Mouse (Mus musculus): ENCODE measurements around the gene Clec12a. TPM values are rescaled to one million over a fixed set of nuclear protein-coding genes. Genes with fewer than 3 reads are reported as not detected.
A peak's percentile ranks its signal among the peaks of the same experiment; 100 is the strongest.
"Not testable (repeated sequence)": the region's sequence is repeated elsewhere in the genome, so short reads cannot be mapped to it uniquely, and the experiment has no call there.

Clec12a gene
- total RNA-seq (2021), result not detected

DNA sequence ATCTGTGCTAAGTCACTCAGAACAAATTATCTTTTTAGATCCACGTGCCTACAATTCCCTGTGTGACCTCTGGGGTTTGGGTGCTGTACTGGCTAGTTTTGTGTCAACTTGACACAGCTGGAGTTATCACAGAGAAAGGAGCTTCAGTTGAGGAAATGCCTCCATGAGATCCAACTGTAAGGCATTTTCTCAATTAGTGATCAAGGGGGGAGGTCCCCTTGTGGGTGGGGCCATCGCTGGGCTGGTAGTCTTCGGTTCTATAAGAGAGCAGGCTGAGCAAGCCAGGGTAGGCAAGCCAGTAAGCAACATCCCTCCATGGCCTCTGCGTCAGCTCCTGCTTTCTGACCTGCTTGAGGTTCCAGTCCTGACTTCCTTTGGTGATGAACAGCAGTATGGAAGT, at the start of gene Clec12a:
TSS of gene Clec12a (plus strand) at position 301 of the 400 bp plus-strand sequence.
- DNase-seq (ENCODE audit: extremely low spot score in 1 of 2, low spot score in 1 of 2), result not testable (repeated sequence)

DNA sequence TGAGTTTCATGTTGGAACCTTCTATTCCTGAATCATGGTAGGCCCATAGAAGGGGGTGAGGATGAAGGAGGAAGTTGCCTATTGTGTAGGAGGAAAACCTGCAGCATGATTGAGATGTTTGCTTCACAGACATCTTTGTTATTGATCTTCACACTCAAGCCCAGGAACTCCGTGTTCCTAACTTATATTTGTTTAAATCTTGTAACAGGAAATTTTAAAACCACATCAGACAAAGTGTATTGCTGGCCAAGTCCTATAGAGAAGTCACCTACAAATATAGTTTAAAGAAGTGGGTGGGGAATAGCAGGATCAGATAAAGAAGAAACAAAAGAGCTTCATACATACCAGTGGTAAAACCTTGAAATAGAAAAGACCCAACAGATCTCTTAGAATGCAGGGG, 38.3 kb upstream of the Clec12a start:
- no peak for DNase-seq (ENCODE audit: extremely low spot score in 1 of 2, low spot score in 1 of 2)

DNA sequence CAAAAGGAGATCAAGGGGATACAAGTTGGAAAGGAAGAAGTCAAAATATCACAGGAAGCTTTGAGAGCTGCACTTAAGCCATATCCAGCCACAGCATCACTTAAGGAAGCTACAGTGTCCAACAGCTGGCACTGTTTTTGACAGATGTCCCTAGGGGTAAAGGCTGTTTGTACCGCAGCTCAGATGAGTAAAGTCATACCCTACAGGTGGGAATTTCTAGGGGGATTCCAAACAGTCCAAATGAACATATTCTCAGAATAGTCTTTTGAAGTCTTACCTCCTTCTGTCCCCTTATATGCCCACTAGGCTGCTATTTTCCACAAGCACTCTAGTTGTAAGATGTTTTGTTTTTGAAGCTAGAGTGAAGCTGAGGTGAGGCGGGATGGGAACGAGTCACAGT, 30.0 kb upstream of the Clec12a start:
- no peak for DNase-seq (ENCODE audit: extremely low spot score in 1 of 2, low spot score in 1 of 2)

DNA sequence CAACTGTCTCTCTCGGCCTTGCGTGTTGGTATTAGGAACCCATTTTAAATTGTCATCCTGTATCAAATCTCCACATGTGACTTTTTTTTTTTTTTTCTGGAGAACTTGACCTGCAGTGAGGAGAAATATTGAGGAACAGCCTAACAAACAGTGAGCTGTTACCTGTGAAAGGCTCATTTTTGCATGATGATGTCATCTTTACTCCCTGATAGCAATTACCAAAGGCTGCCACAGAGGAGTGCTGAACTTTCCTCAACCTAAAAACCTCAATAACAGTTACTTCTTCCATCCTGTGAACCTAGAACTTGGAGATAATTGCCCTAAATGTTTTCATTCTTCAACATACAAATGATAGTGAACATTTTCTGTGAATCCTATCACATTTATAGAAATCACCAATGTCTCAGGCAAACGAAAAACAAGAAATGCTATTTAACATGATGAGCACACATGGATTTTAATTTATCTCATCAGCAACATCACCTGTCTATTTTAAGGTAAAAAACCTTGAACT, 27.8 kb upstream of the Clec12a start:
- DNase-seq (ENCODE audit: extremely low spot score in 1 of 2, low spot score in 1 of 2), result no peak

DNA sequence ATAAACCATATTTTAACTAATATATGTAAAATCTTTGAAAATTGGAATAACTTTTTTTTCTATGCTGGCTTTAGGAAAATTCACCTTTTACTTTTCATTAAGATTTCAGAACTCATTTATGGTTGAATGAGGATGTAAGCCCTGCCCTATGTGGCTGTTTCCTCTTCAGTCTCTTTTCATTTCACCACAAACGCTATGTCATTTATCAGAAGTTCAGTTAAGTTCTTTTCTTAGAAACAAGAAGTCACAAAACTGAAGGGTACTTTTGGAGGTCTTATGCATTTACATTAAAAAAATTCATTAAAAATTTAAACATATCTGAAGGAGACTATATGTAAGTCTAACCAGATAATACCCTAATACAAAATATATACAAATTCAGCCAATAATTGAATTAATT, 26.8 kb upstream of the Clec12a start:
- DNase-seq (ENCODE audit: extremely low spot score in 1 of 2, low spot score in 1 of 2), result no peak

DNA sequence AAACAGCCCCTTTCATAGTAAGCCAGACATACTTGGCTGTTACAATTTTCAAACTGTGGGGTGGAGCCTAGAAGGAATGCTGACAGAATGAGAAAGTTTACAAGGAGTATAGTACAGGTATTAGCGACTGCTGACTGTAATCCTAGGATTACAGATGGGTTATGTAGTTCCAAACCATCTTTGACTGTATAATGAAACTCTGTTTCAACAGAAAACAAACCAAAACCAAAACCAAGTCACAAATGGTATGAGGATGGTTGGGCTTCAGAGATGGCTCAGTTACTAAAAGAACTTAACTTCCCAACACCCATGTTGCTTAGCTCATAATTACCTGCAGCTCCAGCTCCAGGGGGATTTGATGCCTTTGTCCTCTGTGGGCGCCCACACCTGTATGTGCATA, 26.0 kb upstream of the Clec12a start:
- DNase-seq (ENCODE audit: extremely low spot score in 1 of 2, low spot score in 1 of 2), result no peak

DNA sequence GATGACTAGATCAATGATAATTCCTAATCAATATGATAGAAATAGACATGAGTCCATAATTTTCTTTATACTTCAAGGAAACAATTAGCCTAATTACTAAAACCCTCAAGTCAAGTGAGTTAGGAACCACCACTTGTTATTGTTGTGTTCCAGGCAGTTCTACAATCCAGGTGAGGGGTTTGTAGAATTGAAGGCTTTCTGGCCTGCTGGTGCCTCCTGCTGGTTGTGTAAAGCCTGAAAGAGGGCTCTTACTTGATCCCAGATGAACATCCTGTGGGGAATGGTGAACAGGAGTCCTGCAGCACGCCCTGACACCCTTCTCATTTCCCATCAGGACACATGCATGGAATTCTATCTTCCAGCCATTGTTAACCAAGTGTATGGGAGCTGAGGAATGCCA, 24.1 kb upstream of the Clec12a start:
- no peak for DNase-seq (ENCODE audit: extremely low spot score in 1 of 2, low spot score in 1 of 2)

DNA sequence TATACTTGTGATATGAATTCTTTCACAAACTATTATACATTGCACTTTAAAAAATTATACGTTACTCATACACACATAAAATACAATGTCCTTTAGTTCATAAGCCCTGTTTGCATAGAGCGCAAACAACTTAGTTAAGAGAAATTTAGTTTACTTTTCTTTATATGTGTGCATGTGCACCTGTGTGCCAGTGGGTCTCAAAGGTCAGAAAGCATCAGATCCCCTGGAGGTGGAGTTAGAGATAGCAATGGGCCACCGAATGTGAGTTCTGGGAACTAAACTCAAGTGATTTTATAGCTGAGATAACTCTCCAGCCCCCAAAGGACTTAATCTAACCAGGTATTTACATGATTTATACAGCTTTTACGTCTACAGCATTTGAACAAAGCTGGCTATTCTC, 23.2 kb upstream of the Clec12a start:
- DNase-seq (ENCODE audit: extremely low spot score in 1 of 2, low spot score in 1 of 2), result no peak

DNA sequence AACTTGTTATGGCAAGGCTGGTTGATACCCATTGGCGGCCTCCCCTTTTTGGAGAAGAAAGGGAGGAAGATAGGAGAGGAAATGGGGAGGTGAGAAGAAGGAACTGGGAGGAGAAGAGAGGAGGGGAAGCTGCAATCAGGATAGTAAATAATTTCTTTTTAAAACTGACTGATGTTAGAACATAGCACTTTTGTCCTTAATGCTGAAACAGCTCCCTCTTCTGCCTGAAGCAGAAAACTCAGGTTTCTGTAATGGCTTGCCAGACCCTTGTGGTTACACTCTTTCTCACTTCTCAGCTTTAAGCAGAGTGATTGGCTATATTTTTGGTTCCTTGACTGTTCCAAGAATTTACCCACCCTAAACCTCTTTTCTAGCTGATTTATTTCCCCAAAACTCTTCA, 16.5 kb upstream of the Clec12a start:
- DNase-seq (ENCODE audit: extremely low spot score in 1 of 2, low spot score in 1 of 2), result no peak

DNA sequence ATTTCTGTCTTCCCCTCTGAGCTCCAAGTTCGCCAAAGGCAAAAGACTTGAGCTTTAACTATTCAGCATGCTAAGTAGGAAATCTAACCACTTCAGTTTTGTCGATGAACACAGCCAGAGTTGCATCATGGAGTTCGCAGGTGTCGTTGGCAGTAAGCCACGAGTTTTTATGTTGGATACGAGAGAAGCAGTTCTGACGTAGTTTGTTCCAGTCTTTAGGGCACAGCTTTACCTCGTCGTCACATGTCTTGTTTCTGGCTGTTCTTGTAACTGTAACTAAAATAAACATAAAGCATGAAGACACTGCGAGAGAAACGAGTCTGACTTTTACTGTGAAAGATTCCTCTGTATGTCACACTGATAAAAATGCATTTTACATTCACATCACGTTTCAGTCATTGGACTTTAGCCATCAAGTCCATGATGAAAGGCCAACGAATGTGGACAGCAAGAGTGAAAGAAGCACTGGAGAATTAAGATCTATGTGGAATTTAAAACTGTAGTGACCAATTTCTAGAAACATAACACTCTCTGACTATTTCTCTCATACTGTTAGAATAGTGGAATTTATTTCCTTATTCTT, 15.8 kb upstream of the Clec12a start:
- DNase-seq (ENCODE audit: extremely low spot score in 1 of 2, low spot score in 1 of 2), result no peak

DNA sequence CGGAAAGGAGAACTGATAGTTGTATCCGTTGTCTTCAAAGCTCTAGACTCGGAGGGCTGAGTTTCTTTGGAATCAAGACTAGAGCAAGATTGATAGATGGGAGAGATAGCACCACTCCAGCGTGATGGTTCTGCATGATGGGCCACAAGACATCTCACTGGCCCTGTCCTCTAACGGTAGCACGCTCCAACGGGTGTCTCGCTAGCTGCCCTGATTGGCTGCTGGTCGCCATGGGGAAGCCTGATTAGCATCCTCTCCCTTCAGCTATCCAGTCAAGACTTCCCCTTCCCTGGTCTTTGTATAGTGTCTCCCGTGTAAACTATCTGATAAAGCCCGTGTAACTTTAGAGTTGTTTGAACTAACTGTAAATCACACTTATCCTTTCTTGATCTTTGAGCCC, 10.9 kb upstream of the Clec12a start, which contains the start of gene 4922502D21Rik:
TSS of gene 4922502D21Rik (minus strand) at position 187 of the 400 bp plus-strand sequence.
- DNase-seq (ENCODE audit: extremely low spot score in 1 of 2, low spot score in 1 of 2), result no peak

DNA sequence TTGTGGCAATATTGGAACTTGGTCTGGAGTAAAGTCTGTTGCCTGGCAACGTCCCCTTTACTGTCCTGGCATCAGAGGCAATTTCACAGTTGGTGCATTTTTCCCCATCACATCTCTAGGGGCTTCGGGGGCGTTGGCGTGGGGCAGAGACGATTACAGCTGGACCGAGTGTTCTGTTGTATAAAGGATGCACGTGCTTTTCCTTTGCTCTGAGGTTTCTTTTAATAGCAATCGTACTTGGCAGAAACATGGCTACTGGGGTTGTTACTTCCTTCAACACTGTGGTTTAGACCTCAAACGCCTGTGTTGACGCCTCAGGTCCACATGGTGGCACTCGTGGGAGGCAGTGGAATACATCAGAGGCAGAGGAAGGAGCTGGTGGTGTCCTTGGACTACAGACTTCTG, 8.8 kb upstream of the Clec12a start:
- DNase-seq (ENCODE audit: extremely low spot score in 1 of 2, low spot score in 1 of 2), result peak; percentile 12 to 27

DNA sequence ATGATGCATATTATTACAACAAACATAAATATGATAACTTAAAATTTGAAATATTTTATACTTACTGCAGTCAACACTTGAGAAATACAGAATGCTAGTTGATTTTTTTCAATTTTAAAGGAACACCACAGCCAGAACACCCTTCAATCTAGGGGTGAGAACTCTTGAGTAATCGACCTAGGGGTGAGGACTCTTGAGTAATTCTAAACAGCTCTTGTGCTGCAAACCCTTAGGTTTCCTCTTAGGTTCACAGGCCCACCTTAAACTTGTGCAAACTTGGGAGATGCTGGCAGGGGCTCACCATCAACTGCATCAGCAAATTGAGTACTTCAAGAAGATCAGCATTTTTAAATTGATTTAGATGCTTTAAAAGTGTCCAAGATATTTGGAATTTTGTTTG, 4.7 kb upstream of the Clec12a start:
- no peak for DNase-seq (ENCODE audit: extremely low spot score in 1 of 2, low spot score in 1 of 2)

DNA sequence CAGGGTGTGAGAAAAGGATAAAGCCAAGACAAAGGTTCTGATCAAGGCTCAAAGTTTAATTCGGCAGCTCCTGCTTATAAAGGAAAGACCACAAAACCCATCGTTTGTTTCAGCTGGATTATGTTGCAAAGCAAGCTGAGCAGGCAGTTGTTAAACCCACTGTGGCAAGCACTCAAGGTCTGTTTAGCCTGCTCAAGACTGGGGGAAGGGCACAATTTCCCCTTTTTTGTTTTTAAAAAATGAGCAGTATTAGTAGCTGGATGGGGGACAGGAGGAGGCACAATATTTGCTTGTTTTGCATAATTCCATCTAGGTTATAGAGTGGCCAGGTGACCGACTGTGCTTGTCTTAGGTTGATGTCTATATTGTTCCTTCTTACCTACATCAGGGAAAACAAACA, 1.9 kb downstream of the Clec12a start:
- no peak for DNase-seq (ENCODE audit: extremely low spot score in 1 of 2, low spot score in 1 of 2)

DNA sequence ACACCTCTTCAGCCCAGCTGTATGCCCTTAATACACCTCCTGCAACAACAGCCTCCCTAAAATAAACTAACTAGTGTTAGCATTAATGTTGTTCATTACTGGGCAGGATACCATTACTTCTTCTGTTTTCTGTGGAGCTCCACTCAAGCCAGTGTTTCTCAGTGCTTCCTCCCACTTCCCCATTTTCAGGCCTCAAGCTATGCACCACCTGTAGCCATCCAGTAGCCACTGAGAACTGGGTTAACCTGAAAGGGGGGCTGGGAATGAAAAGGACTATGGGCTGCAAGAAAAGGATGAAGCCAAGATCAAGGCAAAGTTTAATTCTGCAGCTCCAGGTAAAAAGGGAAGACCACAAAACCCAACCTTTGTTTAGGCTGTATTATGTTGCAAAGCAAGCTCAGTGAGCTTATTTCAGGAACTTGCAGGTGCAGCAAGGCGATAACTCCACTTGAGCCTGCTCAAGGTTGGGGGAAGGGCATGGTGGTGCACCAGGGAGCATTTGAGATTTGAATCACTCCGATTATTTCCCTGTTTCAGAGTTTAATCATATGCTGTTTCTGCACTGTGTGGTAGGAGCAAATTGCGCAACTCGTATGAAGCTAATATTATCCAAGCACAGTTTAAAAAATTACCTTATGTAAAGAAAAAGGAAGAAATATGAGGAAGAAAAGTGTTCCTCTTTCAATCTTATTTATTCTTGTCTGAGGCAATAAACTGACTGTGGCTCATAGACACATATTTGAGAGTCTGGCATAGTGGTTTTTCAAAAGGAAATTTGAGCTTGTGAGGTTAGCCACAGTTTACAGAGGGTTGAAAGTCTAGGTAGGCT, 7.2 kb downstream of the Clec12a start:
- no peak for DNase-seq (ENCODE audit: extremely low spot score in 1 of 2, low spot score in 1 of 2)

DNA sequence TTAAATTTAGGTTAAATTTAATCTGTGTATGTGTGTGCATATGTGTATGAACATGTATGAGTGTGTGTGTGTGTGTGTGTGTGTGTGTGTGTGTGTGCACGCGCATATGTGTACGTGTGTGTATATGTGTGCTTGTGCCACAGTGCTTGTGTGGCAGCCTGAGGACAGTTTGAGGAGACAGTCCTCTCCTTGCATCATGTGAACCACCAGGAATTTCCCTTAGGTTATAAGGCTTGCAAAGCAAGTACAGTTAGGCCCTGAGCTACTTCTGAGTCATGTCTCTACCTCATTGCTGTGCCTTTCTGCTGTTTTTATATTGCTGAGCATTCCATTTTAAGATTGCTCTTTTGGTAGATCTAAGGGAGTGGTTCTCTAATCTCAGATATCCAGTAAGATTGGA, 8.6 kb downstream of the Clec12a start:
- DNase-seq (ENCODE audit: extremely low spot score in 1 of 2, low spot score in 1 of 2), result no peak

DNA sequence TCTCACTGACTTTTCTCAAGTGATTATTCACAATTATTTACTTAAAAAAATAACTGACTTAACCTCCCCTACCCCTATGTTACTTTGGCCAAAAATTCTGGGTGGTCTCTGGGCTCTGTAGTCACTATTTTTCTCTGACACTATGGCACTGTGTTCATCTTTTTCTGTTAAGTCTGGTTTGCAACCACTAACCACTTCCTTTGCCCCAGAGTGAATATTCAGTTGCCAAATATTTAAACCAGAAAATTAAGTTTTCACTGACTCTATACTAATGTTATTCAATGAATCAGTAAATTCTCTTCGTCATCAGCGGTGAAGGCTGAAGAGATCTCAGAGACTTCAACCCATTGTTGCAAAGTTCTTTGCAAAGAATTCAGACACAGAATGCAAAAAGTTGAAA, 13.3 kb downstream of the Clec12a start:
- DNase-seq (ENCODE audit: extremely low spot score in 1 of 2, low spot score in 1 of 2), result no peak

DNA sequence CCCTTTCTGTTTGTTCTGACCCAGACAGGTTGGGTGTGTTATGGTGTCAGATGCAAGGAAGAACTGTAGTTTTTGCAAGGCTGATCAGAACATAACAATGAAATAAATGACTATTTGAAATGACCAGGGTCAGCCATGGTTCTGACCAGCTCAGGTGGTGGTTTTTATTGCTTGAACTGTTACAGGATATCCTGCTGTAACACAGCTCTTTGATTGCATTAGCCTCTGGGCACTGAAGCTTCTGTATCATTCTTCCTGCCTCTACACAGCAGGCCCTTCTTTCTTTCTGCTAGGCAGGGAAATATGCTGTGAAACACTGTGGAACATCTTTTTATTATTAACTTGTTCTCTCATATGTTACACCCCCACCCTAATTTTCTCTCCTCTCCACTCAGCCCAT, 13.9 kb downstream of the Clec12a start:
- DNase-seq (ENCODE audit: extremely low spot score in 1 of 2, low spot score in 1 of 2), result no peak

DNA sequence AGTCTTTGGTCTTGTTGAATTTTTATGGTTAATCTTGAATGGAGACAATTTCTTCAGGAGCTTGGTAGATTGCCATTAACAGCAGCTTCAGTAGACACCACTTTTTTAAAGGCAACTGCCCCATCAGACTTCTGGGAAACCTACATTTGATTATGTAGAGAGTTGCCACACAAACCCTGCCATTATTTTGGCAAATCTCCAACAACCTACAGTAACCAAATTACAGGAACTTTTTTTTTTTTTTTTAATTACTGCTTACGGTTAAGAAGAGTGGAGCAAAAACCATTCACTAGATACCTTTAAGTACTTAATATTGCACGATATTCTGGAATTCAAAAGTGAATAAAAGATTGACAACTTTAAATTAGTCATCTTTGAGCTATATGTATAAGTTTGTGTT, 17.0 kb downstream of the Clec12a start:
- DNase-seq (ENCODE audit: extremely low spot score in 1 of 2, low spot score in 1 of 2), result no peak

DNA sequence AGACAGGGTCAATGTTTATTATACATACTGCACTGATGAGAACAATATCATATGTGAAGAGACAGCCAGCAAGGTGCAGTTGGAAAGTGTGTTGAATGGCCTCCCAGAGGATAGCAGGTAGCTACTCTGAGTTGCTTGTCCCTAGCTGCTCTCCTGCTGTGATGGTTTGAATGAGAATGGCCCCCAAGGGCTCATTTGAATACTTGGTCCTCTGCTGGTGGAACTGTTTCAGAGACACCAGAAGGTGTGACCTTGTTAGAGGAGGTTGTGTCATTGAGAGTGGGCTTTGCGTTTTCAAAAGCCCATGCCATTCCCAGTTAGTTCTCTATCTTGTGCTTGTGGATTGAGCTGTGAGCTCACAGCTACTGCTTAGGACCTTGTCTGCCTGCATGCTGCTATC, 21.5 kb downstream of the Clec12a start:
- no peak for DNase-seq (ENCODE audit: extremely low spot score in 1 of 2, low spot score in 1 of 2)

DNA sequence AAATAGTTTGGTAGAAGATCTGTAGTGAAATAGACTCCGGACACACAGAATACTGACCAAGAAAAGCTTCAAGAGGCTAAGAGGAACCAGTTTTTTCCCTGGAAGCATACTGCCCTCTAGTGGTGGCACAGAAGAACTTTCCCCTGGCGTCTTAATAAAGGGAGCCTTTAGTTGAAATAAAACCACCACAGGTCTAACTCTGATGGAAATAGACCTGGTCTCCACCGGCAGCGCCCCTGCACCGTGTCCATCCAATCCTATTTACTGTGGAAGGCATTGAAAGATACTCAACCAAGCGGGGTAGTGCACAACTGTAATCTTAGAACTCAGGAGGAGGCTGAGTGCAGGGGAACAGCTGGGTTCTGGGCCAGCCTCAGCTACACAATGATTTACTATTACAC, 23.5 kb downstream of the Clec12a start:
- DNase-seq (ENCODE audit: extremely low spot score in 1 of 2, low spot score in 1 of 2), result peak in 1 of 2 experiments; percentile 38

Data from layer of hippocampus, postnatal 25 days (tissue).